Mouse (Mus musculus) thymus, adult 2 months (tissue): ENCODE measurements around the gene Sbk3. TPM values are rescaled to one million over a fixed set of nuclear protein-coding genes. Genes with fewer than 3 reads are reported as not detected.
A peak's percentile ranks its signal among the peaks of the same experiment; 100 is the strongest.
"Not testable (repeated sequence)": the region's sequence is repeated elsewhere in the genome, so short reads cannot be mapped to it uniquely, and the experiment has no call there.

ENCODE experiments used
- DNase-seq: peaks from one replicate; pipeline ENCODE4 v3.0.0; 2021
- H3K27ac ChIP-seq: fragments of 200-500 bp; 2 replicates; pipeline ENCODE4 v1.5.1; 2012; ENCODE audit warnings: low read length, control low read depth; ENCODE audit not compliant: control insufficient read depth, insufficient read depth
- H3K27me3 ChIP-seq: fragments of 200-500 bp; 2 replicates; pipeline ENCODE4 v1.6.1; 2012; ENCODE audit warnings: mild to moderate bottlenecking, low read length, moderate library complexity, mixed read lengths; ENCODE audit not compliant: control insufficient read depth, insufficient read depth
- H3K36me3 ChIP-seq: fragments of 200-500 bp; 2 replicates; pipeline ENCODE4 v1.6.1; 2012; ENCODE audit warnings: mild to moderate bottlenecking, low read length, moderate library complexity; ENCODE audit not compliant: control insufficient read depth, insufficient read depth
- H3K4me1 ChIP-seq: fragments of 200-500 bp; replicated peaks from 2 replicates; pipeline ENCODE4 v1.6.1; 2012; ENCODE audit warnings: low read length; ENCODE audit not compliant: control insufficient read depth, insufficient read depth
- H3K4me3 ChIP-seq: fragments of 200-500 bp; 2 replicates; pipeline ENCODE4 v1.5.1; 2012; ENCODE audit warnings: mild to moderate bottlenecking, low read length, control low read depth, moderate library complexity; ENCODE audit not compliant: control insufficient read depth, insufficient read depth
- CTCF ChIP-seq: fragments of 200-500 bp; IDR thresholded peaks from 2 replicates; pipeline ENCODE4 v1.5.1; 2012; ENCODE audit warnings: mild to moderate bottlenecking, control low read depth, low read length, moderate library complexity, borderline replicate concordance; ENCODE audit not compliant: control insufficient read depth, poor library complexity, insufficient read depth; ENCODE audit errors: extremely low read depth
- POLR2A ChIP-seq: fragments of 200-500 bp; IDR thresholded peaks from 2 replicates; pipeline ENCODE4 v1.6.1; 2012; ENCODE audit warnings: mild to moderate bottlenecking, low read length, control low read depth, moderate library complexity; ENCODE audit not compliant: control insufficient read depth, poor library complexity, insufficient read depth; ENCODE audit errors: extremely low read depth
- WGBS: fragments of 180-500 bp; shearing (Covaris S2); methylation state at CpG from one replicate; pipeline ENCODE4 v1.1.7; 2018; 5-methylcytosine and 5-hydroxymethylcytosine counted together
- polyA plus RNA-seq: library from polyadenylated mRNA; depleted of rRNA; stranded (reverse); fragments of >200 nt; gene quantifications from 2 replicates; pipeline ENCODE4 v1.2.3, GENCODE M21; 2012; rRNA removed

Gene Sbk3
- polyA plus RNA-seq: 0.36 and 3.7 TPM in 2 replicates

DNA sequence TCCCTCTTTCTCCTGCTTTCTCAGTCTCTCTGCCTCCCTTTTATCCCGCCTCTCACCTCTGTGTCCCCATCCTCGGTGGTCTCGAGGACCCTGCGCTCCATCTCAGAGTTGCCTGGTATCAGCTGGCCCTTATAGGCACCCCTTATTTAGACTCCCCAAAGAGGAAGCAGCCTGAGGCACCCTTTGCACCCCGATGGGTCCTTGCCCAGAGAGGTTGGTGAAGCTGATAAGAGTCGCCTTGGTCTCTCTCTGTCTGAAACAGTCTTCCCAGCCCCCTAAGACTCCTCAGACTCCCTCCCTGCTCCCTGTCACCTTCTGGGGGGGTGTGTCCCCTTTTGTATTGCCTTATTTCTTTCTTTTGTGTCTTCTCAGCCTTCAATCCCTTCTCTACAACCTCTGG lies at the start of gene Sbk3:
Gene Sbk3, minus strand, starts transcription at position 101 of the 400 bp plus-strand sequence.
- TF ChIP-seq CTCF: no peak
- no peak for TF ChIP-seq POLR2A
- Histone ChIP-seq H3K36me3 (no peaks in the 10 kb centered on the region), H3K27me3 (0 out of 2 replicates have a peak, but pooled peaks cover 2% of the 10 kb centered on the region), H3K27ac (no peak within 1 kb of the TSS), H3K4me3 (no peak within 1 kb of the TSS), H3K4me1 (no peaks in the 10 kb centered on the region)
- WGBS: 40% methylated on average over 6 of the region's 6 CpGs
- no peak for DNase-seq

DNA sequence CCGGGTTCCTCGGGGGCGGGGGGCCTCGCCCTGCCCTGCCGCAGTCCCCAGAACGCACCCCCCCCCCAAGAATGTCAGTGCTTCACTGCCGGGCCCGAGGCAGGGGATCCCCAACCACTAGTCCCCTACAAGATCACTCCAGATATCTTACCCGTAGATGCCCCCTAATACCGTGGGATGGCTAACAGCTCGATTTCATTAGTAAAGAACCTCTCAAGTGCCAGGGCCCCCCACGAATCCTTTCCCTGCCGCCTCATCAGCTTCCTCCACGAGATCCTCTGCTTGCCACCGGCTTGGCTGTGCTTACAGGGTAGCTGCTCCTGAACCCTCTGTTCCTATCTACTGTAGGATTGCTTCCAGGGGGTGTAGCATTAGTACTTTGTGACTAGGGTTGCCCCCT lies 49.7 kb upstream of the Sbk3 start:
- H3K27ac ChIP-seq: peak overlapping the region; percentile 62
- under 1% methylated on average over 15 of the region's 15 CpGs for WGBS
- TF ChIP-seq CTCF: no peak
- no peak for TF ChIP-seq POLR2A
- H3K4me3 ChIP-seq: peak overlapping the region; percentile 66
- H3K4me1 ChIP-seq: peaks cover 12% of the 10 kb centered on the region
- H3K36me3 ChIP-seq: 0 out of 2 replicates have a peak, but pooled peaks cover 4% of the 10 kb centered on the region
- H3K27me3 ChIP-seq: no peaks in the 10 kb centered on the region
- no peak for DNase-seq

DNA sequence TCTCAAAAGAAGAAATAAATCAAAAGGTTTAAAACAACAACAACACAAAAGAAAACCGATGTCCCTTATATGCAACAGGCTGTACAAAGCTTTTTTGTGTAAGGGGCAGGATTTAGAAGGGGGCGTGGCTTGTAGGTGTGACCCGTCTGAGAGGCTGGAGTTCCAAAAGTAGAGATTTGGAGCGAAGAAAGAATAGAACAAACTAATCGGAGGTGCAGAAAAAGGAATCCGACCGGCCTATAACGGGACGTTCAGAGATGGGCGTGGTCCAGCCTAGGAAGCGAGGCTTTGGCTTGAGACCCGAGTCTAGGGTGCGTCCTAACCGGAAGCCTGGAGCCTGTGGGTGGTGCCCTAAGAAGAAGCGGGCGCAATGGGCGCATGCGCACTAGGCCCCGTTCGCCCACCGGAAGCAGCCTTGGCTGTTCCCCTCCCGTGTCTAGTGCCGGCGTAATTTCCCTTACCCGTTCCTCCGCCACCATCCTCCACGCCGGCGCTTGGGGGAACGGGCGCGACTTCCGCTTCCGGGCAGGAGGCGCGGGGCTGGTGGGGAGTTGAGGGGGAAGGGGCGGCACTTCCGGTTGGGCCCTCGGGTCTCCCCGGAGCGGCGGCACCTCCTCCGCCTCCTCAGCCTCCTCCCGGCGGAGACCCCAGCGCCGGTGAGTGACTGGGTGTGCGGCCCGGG lies 49.2 kb upstream of the Sbk3 start, which contains the start of the genes Zfp865 and Ccdc106:
Gene Zfp865, plus strand, starts transcription at position 377 of the 682 bp plus-strand sequence.
Gene Ccdc106, plus strand, starts transcription at position 554 of the 682 bp plus-strand sequence.
- 0 out of 2 replicates have a peak, but pooled peaks cover 4% of the 10 kb centered on the region for H3K36me3 ChIP-seq
- peak within 1 kb of the TSS; percentile 83 for H3K27ac ChIP-seq
- DNase-seq: peak; percentile 99
- peak; percentile 79 for TF ChIP-seq POLR2A
- peak; percentile 68 for TF ChIP-seq CTCF
- peak within 1 kb of the TSS; percentile 66 for H3K4me3 ChIP-seq
- WGBS: under 1% methylated on average over 48 of the region's 49 CpGs
- peaks cover 12% of the 10 kb centered on the region for H3K4me1 ChIP-seq
- no peaks in the 10 kb centered on the region for H3K27me3 ChIP-seq

DNA sequence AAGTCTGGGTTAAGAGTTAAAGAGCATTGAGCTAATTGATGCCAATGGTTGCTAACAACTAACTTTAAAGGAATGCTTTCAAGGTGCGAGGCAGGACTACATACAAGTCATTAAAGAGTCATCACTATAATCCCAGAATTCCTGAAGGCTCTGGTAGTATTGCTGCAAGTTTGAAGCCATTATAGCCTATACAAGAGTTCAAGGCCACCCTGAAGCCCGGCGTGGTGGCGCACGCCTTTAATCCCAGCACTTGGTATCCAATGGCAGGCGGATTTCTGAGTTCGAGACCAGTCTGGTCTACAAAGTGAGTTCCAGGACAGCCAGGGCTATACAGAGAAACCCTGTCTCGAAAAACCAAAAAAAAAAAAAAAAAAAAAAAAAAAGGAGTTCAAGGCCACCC lies 48.6 kb upstream of the Sbk3 start:
- H3K4me1 ChIP-seq: peaks cover 12% of the 10 kb centered on the region
- 27% methylated on average over 8 of the region's 8 CpGs for WGBS
- H3K36me3 ChIP-seq, H3K4me3 ChIP-seq, DNase-seq, H3K27me3 ChIP-seq: not testable (repeated sequence)
- peak overlapping the region; percentile 49; the same call in 1 of the 2 replicates for H3K27ac ChIP-seq

DNA sequence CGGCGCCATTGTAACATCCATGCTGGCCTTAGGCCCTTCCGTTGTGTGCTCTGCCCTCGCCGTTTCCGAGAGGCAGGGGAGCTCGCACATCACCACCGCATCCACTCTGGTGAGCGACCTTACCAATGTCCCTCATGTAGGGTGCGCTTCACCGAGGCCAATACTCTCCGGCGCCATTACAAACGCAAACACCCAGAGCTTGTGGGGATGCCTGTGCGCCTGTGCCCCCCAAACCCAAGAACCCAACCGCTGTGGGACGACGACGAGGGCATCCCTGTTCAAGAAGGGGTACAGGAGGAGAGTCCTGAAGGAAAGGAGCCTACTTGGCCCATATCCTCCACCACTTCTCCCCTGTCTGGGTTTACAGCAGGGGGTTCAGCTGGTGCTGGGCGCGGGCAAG lies 47.0 kb upstream of the Sbk3 start:
- no peak for DNase-seq
- WGBS: 98% methylated on average over 21 of the region's 21 CpGs
- peaks cover 12% of the 10 kb centered on the region for H3K4me1 ChIP-seq

DNA sequence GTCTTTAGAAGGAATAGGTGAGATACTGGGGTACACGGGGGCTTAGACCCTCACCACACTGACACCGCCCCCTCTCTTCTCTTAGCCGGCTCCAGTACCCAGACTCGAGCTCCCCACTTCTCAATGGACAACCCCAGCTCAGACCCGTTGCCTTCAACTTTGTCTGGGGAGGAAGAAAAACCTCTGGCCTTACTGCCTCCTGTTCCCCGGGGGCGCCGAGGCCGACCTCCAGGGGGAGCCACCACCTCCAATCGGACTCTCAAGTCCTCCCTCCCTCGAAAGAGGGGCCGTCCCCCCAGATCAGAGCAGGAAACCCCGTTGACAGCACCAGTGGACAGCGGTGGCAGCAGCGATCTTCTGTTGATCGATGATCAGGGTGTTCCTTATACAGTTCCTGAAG lies 46.4 kb upstream of the Sbk3 start:
- TF ChIP-seq POLR2A (no peak), CTCF (no peak)
- 95% methylated on average over 16 of the region's 16 CpGs for WGBS
- Histone ChIP-seq H3K36me3 (peaks cover 7% of the 10 kb centered on the region), H3K4me3 (no peak overlapping the region), H3K4me1 (peaks cover 12% of the 10 kb centered on the region), H3K27ac (no peak overlapping the region), H3K27me3 (no peaks in the 10 kb centered on the region)
- peak; percentile 40 for DNase-seq

More for the DNA sequence above, 47.0 kb upstream of the Sbk3 start:
- no peak for TF ChIP-seq POLR2A
- no peak for TF ChIP-seq CTCF
- no peak overlapping the region for H3K27ac ChIP-seq
- H3K36me3 ChIP-seq: peaks cover 4% of the 10 kb centered on the region; the same call in 1 of the 2 replicates
- H3K27me3 ChIP-seq: no peaks in the 10 kb centered on the region
- no peak overlapping the region for H3K4me3 ChIP-seq
